Mouse (Mus musculus): Measurements from ENCODE around the gene Card10.

GRCm38 (mm10) chr15:78726697-78727096 lies 76.1 kb downstream of the Card10 start:
- TF ChIP-seq CTCF (IDR thresholded peaks at IDR 0.05; ENCODE audit: low read depth): no peak
- no peak for TF ChIP-seq EP300 (IDR thresholded peaks at IDR 0.05; ENCODE audit: low read depth)
